Mouse (Mus musculus) C2C12 (cell line): ENCODE data around the gene Rabep2.

ENCODE experiments used
- CTCF ChIP-seq: IDR thresholded peaks from one replicate; pipeline ENCODE4 v1.5.1; 2011; ENCODE audit not compliant: control insufficient read depth, insufficient read depth, insufficient read length
- MAX ChIP-seq: IDR thresholded peaks from one replicate; pipeline ENCODE4 v1.6.1; 2011; ENCODE audit warnings: mild to moderate bottlenecking, control low read depth
- MYOD1 ChIP-seq: IDR thresholded peaks from one replicate; pipeline ENCODE4 v1.6.1; 2011; ENCODE audit warnings: low read depth; ENCODE audit not compliant: control insufficient read depth, insufficient read length

DNA sequence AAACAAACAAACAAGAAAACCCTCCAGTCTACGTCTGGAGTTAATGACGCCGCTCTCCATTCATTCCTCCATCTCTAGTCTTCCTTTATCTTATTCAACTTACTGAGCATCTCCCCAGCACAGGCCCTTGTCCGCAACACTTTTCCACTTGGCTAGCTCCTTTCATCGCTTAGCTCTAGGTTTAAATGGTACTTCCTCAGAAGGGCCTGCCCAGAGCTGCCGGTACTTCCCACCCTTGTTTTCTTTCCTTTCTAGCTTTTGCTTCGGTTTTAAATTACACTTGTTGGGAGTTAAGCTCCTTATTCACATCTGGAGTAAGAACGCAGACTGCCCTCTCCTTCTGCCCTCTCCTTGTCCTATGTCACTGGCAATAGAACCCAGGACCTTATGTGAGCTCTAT, 11.5 kb upstream of the Rabep2 start:
- TF ChIP-seq CTCF (no peak), MAX (no peak), MYOD1 (no peak)
